Mouse (Mus musculus): ENCODE measurements around the gene Btbd35f2.
"Not testable (repeated sequence)": the region's sequence is repeated elsewhere in the genome, so short reads cannot be mapped to it uniquely, and the experiment has no call there.

Gene Btbd35f2

GRCm38 (mm10) chrX:32278094-32278493 lies at the start of gene Btbd35f2:
Gene Btbd35f2, plus strand, starts transcription at chrX:32278394.
- in situ Hi-C loops (cut with MboI) = not testable (repeated sequence)

Measured in mature B cell (primary cell).